Mouse (Mus musculus) cortical plate, adult 2 months (tissue): ENCODE measurements around the gene Adam11.

ENCODE experiments used
- CTCF ChIP-seq: fragments of 200-500 bp; IDR thresholded peaks from 2 replicates; pipeline ENCODE4 v1.5.1; 2011; ENCODE audit warnings: mild to moderate bottlenecking, control low read depth, low read length; ENCODE audit not compliant: insufficient read depth; ENCODE audit errors: extremely low read depth
- POLR2A ChIP-seq: fragments of 200-500 bp; IDR thresholded peaks from 2 replicates; pipeline ENCODE4 v1.6.1; 2011; ENCODE audit warnings: mild to moderate bottlenecking, low read length, control low read depth; ENCODE audit not compliant: insufficient read depth; ENCODE audit errors: extremely low read depth

- TF ChIP-seq CTCF (no peak), POLR2A (no peak)
Measured at GRCm38 (mm10) chr11:102733146-102733545, 28.1 kb upstream of the Adam11 start.
